Mouse (Mus musculus) hematopoietic stem cell, adult 5-6 weeks (primary cell): ENCODE data around the gene Inpp5e. TPM values are rescaled to one million over a fixed set of nuclear protein-coding genes. Genes with fewer than 3 reads are reported as not detected.

Source experiments
- ATAC-seq, 2 experiments: fragments of 125-278 bp in 1 of 2; replicated peaks in 1 of 2; 2 replicates each; pipeline ENCODE4 v1.8.0; 2016 to 2017; ENCODE audit warnings: inconsistent platforms in 2 of 2, mild to moderate bottlenecking in 2 of 2, moderate number of reproducible peaks in 2 of 2, low read depth in 1 of 2, moderate TSS enrichment in 1 of 2; ENCODE audit not compliant: low FRiP score in 2 of 2, poor library complexity in 2 of 2, severe bottlenecking in 2 of 2, insufficient read depth in 1 of 2, low TSS enrichment in 1 of 2
- total RNA-seq: library from RNA; stranded (forward); fragments of 172-1452, 232-1000 nt; gene quantifications from 2 replicates; pipeline ENCODE4 v1.2.3, GENCODE M21; 2017

The Inpp5e gene
- total RNA-seq, 1 experiment from 2014 or later: 11.7 TPM

DNA sequence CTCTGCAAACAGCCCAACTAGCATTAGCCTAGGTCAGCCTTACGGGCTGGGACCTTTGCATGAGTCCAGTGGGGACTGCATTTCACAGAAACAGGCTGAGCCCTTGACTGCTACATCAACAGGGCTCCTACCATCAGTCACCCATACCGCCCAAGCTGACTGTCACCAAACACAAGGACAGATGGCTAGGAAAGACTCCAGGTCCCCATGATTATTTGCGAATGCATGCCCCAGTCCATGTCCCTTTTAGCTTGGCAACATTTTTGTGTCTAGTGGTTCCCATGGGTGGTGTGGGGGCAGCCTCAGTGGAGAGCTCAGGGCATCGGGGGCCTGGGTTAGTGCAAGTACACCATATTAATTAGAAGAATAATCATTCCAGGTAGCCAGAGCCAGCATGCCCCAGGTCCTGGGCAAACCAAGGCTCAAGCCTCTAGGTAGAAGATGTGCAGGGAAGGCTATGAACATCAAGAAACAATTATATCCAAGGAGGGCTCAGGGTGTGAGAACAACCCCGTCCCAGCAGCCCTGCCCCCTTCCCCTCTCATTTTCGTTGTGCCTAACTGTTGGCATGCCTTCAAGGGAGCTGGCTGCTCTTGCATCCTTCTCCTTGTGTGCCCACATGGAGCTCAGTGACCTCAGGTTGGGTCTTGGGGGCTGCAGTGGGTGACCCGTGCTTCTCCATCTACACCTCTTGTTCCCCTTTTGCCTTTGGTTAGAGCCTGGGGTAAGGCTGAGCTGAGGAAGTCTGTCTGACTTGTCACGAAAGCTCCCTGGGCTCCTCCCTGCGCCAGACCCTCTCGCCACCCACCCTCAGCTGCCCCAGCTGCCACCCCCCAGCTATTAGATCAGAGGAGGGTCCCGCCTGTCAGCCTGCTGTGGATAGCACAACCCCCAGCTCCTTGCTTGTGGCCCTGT, 55.7 kb downstream of the Inpp5e start:
- ATAC-seq: no peak

DNA sequence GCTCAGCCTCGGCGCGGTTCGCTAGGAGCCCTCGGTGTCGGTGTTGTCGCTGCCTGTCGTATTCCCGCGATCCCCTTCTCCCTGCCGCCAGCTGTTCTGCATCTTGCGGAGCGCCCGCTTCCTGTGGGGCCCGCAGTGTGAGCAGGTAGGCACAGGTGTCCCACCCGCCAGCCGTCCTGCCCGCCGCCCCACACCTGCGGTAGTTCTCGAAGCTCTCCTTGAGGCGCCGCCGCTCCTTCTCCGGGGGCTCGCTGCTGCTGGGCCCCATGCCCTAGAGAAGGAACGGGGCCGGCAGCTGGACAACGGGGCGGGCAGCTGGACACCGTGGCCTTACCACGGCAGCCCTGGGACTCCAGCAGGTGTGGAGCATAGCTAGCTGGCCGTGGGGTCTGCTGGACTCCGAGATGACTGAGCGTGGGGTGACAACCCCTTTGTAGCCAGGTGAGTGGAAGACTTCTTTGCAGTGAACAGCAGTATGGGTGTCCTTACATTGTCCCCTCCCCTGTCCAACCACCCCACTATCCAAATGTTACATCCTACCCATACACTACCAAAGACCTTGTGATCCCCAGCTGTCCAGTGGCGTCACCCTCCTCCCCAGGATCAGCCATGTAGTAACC, 56.6 kb downstream of the Inpp5e start:
- no peak; a peak in 1 of 4 replicates for ATAC-seq

DNA sequence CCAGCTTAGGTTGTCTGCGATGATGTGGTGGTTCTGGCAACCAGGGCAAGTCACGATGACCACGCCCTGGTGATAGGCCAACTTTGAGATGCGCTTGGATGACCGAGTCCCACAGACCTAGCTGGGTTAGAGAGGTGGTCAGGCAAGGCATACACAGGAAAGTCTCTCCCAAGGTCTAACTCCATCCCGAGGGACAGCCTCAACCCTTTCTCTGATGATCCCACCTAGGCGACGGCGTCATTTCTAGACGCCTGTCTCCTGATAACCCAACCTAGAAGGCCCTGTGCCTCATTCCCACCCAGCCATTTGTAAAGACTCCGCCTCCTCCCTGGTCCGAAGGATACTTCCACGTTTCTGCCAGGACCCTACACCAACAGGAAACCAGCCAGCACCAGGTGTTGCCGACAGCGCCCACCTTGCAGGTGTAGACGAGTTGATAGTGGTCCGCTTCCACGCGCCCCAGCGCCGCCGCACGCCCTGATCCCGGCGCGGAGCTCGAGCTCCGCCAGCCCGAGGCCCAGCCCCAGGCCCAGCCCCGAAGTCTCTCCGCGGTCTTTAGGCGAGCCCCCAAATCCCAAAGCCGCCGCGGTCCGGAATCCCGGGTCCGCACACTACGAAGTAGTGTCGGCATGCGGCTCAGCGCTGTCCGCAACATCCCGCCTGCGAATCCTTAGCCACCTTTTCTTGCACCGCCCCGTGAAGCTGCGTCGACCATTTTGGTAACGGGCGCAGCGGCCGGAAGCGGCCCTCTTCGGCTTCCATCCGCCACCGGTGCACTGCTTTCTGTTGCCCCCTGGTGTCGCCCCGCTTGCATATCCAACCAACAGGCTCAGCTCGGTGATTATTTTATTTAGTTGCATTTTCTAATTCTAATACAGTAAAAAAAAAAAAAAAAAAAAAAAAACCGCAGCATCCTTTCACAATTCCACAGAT, 57.4 kb downstream of the Inpp5e start, which contains the start of gene Dnlz:
TSS of gene Dnlz (minus strand) at position 753 of the 933 bp plus-strand sequence.
- peak; percentile 87 to 90 for ATAC-seq

DNA sequence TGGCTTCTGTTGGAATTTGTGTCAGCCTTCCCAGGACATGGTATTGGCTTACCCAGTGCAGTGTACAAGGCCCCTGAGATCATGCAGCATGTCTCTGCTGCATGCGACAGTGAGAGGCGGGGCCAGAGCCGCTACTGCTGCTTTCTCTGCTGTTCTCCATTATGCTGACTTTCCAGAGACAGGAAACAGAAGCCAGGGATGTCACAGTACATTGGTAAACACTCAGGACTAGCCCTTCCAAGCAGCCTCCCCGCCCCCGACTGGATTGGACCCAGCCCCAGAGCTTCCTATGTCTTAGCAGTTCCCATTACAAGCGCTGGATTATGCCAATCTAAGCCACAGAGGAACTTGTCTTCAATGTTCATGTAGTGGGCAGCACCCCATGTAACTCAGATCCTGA, 60.8 kb downstream of the Inpp5e start:
- ATAC-seq: no peak

Other genes with a start within 250 kb of the Inpp5e start
- gene Lhx3, start 200.9 kb downstream of the Inpp5e start, total RNA-seq: not detected in 2 replicates
- gene Qsox2, start 171.7 kb downstream of the Inpp5e start, total RNA-seq: 6.9 and 7.3 TPM in 2 replicates
- gene Ccdc187, start 114.6 kb downstream of the Inpp5e start, total RNA-seq: not detected in 2 replicates
- 19.9 and 29.3 TPM in 2 replicates for gene Gpsm1, start 93.7 kb downstream of the Inpp5e start, total RNA-seq
- 6.4 and 11.1 TPM in 2 replicates for gene Dnlz, start 57.1 kb downstream of the Inpp5e start, total RNA-seq
- 13.4 and 20.8 TPM in 2 replicates for gene Card9, start 48.3 kb downstream of the Inpp5e start, total RNA-seq
- 44.4 and 48.7 TPM in 2 replicates for gene Snapc4, start 28.6 kb downstream of the Inpp5e start, total RNA-seq
- gene Entr1, start 19.9 kb downstream of the Inpp5e start, total RNA-seq: 39.1 and 60.1 TPM in 2 replicates
- 56.2 and 66.3 TPM in 2 replicates for gene Pmpca, start 19.9 kb downstream of the Inpp5e start, total RNA-seq
- gene Sec16a, start 36.0 kb upstream of the Inpp5e start, total RNA-seq: 30.8 and 50.0 TPM in 2 replicates
- 21.6 and 23.7 TPM in 2 replicates for gene Notch1, start 107.5 kb upstream of the Inpp5e start, total RNA-seq
- 145 and 179 TPM in 2 replicates for gene Egfl7, start 170.8 kb upstream of the Inpp5e start, total RNA-seq
- gene Gm20532, start 177.4 kb upstream of the Inpp5e start, total RNA-seq: 0.88 TPM in 1 of 2 replicates, not detected in the other
- gene Agpat2, start 195.2 kb upstream of the Inpp5e start, total RNA-seq: 49.6 and 81.5 TPM in 2 replicates
- 28.3 and 57.6 TPM in 2 replicates for gene Fam69b, start 219.3 kb upstream of the Inpp5e start, total RNA-seq